Mouse (Mus musculus) spleen, adult 2 months (tissue): ENCODE data around the gene Ptprk.

Experiments
- CTCF ChIP-seq: fragments of 200-500 bp; IDR thresholded peaks from 2 replicates; pipeline ENCODE4 v1.5.1; 2011; ENCODE audit warnings: mild to moderate bottlenecking, inconsistent platforms; ENCODE audit not compliant: insufficient read depth, insufficient read length, insufficient replicate concordance; ENCODE audit errors: extremely low read depth
- POLR2A ChIP-seq: fragments of 200-500 bp; IDR thresholded peaks from 2 replicates; pipeline ENCODE4 v1.6.1; 2011; ENCODE audit warnings: low read depth, low read length, inconsistent platforms

DNA sequence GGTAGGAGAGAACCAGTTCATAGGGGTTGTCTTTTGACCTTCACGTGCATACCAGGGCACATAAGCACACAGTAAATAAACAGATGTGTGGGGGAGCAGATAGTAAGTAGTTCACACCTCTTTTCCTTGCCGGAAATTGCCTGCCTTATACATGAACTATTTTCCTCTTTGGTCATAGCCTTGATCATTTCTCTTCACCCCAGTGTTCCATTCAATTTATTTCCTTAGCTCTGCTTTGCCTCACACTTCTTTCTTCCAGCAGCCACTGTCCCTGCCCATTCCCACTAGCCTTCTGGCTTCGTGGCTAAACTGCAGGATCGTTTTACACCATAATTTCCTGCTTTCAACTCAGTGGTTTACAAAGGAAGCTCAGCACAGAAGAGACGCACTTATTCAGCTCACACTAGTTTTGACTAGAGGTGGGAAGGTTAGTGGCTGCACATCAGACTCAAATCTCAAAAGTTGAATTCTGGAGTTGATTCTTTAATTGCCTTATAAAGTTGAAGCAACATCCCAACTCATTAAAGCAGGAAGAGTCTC is 151.0 kb downstream of the Ptprk start:
- no peak for TF ChIP-seq CTCF
- TF ChIP-seq POLR2A = no peak
